Mouse (Mus musculus): ENCODE measurements around the gene Hnrnph3.

Gene Hnrnph3

DNA sequence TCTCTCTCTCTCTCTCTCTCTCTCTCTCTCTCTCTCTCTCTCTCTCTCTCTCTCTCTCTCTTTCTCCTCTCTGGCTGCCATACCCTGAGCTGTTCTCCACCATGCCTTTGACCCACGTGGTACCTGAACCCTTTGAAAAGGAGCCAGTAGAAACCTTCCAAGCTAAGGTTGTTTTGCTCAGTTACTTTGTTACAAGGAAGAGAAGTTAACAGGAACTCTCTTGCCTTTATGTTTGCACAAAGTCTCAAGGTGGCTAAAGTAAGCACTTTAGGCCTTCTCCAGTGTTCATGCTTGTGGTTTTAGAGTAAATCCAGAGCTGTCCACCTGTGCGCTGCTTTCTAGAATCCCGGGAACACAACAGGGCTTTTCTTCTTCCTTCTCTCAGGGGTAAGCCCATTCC, 8.2 kb upstream of the Hnrnph3 start:
- no peak for DNase-seq (ENCODE audit: low read depth, low spot score)

GRCm38 (mm10) chr10:63028396-63028795, 4.4 kb upstream of the Hnrnph3 start:
- DNase-seq (ENCODE audit: low read depth, low spot score): no peak

DNA sequence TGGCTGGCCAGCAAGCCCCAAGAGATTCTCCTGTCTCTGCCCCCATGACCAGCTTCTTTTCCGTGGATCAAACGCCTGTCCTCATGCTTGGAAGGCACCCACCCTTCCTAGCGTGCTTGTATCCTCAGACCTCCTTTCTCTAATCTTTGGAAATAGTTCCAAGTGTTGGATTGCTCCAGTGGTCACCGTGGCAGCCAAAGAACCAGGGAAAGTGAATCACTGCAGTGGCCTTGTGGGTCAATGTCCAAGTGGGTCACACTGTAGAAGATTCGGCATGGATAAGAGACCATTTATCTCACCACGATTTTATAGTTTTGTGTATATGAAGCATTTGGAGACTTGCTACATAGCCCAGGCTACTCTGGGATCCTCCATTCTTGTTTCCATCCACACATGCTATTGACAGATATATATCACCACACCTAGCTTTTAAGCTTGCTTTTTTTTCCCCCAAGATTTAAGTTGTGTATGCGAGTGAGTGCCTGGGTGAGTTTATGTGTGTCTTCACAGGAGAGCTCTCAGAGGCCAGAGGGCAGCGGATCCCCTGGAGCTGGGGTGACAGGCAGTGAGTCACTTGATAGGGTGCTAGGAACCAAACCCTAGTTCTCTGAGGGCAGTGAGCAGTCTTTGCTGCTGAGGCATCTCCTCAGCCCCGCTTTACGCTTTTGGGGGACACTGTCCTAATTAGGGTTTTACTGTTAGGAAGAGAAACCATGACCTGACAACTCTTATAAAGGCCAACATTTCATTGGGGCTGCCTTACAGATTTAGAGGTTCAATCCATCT, 3.6 kb upstream of the Hnrnph3 start:
- DNase-seq (ENCODE audit: low read depth, low spot score): no peak

GRCm38 (mm10) chr10:63026795-63027160, 2.8 kb upstream of the Hnrnph3 start:
- no peak for DNase-seq (ENCODE audit: low read depth, low spot score)

DNA sequence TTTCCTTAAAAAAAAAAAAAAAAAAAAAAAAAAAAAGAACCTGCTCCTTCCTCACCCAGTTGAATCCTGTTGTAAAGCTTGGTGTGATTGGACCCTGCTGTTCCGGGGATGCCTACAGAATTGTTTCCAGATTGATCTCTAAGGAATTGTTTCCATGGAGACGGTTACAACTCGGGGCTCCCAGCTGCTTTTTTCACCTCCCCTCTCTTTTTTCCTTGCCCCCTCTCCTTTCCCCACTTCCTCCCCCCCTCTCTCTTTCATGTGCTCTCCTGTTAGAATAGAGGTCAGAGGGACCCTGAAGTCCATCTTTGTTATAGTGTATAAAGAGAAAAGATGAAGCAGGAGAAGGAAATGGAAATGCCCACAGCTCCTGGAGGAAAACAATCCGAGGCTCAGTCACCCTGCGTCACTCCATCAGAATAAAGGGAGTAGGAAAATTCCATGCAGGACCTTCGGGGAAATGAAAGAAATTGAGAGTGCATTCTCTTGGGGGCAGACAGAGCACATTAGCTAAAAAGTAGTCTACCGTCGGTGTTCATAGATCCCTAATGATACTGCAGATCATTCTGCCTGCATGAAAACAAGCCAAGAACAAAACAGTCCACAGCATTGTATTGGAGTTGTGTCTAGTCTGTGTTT, 2.3 kb upstream of the Hnrnph3 start:
- DNase-seq (ENCODE audit: low read depth, low spot score): no peak

- DNase-seq (ENCODE audit: low read depth, low spot score): peak; percentile 45
Observed at GRCm38 (mm10) chr10:63025491-63026011, 1.5 kb upstream of the Hnrnph3 start.

- peak; percentile 19 for DNase-seq (ENCODE audit: low read depth, low spot score)
Observed at GRCm38 (mm10) chr10:63025016-63025415, 999 bp upstream of the Hnrnph3 start.

DNA sequence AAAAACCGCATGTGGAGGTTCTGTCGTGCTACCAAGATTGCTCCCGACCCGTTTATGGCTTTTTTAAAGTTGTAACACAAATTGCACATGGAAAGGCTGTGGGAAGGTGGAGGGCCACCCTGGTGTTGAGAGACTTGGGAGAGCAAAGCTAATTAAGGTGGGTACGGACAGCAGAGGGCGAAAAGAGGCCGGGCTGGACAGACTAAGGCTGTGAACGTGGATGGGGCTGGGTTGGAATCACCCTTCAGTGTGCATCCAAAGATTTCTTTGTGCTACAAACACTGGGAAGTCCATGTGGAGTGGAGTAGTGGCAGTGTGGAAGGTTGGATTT, 528 bp upstream of the Hnrnph3 start:
- no peak for DNase-seq (ENCODE audit: low read depth, low spot score)

- DNase-seq (ENCODE audit: low read depth, low spot score): peak; percentile 74
Observed at GRCm38 (mm10) chr10:63023121-63023748, 782 bp downstream of the Hnrnph3 start.

DNA sequence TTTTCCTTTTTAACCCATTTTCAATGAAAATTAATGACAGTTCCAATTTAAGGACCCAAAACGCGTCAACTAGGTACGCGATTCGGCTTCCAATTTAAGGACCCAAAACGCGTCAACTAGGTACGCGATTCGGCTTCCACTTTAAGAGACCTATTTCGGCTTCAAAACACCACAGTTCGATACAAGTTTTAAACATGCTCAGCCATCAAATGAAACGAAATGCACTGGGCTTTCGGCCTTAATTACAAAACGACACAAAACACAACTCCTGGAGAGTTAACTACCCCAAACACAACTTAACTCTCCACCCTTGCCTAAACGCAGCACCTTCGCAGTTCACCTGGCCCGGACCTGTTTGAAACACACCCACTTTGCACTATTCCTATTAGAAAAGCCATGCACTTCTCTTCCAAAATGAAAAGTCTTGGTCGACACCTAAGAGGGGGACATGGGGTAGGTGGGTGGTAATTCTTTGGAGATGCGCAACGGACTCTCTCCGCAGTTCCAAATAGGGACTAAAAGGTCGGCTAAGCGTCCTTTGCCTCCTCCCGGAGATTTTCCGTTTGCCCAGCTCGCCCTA, 1.4 kb downstream of the Hnrnph3 start:
- peak; percentile 35 for DNase-seq (ENCODE audit: low read depth, low spot score)

DNA sequence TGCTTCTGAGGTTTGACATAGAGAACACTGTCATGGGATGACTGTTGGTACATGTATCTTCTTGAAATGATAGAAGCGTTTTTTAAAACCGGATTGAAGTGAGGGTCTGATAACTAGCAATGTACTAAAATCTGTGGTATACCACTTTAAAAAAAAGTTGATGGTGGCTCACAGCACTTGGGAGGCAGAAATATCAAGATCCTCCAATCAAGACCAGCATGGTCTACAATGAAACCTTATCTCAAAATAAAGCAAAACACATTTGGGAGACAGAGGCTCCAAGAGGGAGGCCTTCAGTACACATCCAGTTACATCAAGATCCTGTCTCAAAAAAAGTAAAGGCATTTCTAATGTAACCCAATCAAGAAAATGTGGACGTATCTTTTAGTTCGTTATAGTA, 2.3 kb downstream of the Hnrnph3 start:
- DNase-seq (ENCODE audit: low read depth, low spot score): no peak

- DNase-seq (ENCODE audit: low read depth, low spot score): no peak
Observed at GRCm38 (mm10) chr10:63019304-63019703, 4.7 kb downstream of the Hnrnph3 start.

- DNase-seq (ENCODE audit: low read depth, low spot score): no peak
Observed at GRCm38 (mm10) chr10:63014168-63014567, 9.8 kb downstream of the Hnrnph3 start.

DNA sequence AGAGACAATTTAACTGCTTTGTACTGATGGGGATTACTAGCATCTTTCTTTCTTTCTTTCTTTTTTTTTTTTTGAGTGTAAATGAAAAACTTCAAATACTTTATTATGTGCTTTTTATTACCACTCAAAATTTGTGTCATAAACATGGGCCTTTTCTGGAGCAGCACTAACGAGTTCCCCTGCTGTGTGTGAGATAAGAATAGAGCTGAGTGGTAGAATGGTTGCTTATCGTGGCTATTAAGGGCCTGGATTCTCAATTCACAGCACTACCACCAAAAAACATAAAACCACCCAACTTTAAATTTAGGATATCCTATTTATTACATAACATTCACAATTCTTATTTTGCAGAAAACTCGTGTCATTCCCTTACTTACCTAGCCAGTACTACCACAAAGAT, 10.5 kb downstream of the Hnrnph3 start:
- DNase-seq (ENCODE audit: low read depth, low spot score): no peak

DNA sequence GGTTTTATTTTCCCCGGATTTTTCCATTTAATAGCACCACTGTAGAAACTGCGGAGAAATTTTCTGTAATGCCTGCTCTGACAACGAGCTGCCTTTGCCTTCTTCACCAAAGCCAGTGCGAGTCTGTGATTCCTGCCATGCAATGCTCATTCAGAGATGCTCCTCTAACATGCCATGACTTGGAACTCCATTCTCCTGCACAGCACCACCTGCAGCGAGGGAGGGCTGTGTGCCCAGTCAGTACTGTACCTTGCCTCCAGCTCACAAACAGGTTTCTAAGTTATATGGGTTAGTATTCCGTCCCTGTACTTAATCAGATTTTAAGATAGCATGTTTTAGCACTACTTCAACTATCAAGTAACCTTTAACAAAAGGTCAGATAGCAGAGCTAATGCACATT, 12.5 kb downstream of the Hnrnph3 start:
- DNase-seq (ENCODE audit: low read depth, low spot score): no peak

DNA sequence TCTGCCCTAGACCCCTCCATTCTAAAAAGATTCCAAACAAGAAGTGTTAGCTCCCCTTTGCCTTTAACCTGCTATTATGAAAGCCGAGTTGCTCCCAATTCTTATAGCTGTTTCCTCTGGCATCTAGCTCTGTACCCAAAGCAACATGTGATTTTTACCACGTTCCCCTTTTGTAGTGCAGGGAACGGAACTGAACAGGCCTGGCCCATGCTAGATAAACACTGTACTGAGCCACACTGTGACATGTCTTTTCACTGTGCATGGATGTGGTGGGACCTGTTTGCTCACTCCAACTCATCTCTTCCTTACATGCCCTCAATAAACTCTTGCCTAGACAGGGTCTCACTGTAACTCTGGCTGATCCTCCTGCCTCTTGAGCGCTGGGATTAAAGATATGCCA, 13.7 kb downstream of the Hnrnph3 start:
- no peak for DNase-seq (ENCODE audit: low read depth, low spot score)

GRCm38 (mm10) chr10:63008193-63008592, 15.8 kb downstream of the Hnrnph3 start:
- DNase-seq (ENCODE audit: low read depth, low spot score): peak; percentile 18

DNA sequence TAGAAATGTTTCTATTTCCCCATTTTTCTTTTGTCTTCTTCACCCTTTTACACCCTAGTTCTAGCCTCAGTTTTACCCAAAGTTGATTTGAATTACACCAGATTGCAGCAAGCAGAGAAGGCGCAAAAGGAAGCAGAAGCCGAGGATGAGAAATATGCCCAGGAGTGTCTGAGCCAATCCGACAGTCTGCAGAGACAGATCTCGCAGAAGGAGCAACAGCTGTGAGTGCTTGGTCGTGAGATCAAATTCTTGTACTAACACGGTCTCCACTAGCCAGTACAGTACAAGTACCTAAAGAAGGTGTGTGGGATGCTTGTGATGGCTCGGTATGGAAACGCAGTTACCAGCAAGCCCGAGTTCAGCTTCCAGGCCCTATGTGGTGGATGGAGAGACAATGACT, 19.5 kb downstream of the Hnrnph3 start:
- no peak for DNase-seq (ENCODE audit: low read depth, low spot score)

- DNase-seq (ENCODE audit: low read depth, low spot score): no peak
Observed at GRCm38 (mm10) chr10:63003252-63003651, 20.8 kb downstream of the Hnrnph3 start.

GRCm38 (mm10) chr10:63000584-63000983, 23.4 kb downstream of the Hnrnph3 start:
- no peak for DNase-seq (ENCODE audit: low read depth, low spot score)

DNA sequence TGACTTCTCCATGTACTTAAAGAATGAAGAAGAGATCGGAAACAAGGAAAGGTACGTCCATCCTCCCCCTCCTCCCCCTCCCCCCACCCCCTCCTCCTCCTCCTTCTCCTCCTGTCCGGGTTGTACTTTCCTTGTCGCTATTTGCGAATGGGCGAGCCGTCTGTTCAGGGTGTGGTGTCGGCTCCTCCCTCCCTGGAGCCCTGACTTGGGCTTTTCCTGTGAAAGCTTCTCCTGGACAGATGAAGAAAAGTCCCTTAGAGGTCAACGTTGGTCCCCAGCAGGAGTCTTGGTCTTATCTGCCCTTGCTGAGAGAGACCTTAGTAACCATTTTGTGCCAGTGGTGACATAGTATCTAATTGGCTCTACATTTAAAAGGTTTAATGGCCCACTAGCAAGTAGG, 30.0 kb downstream of the Hnrnph3 start:
- no peak for DNase-seq (ENCODE audit: low read depth, low spot score)

DNA sequence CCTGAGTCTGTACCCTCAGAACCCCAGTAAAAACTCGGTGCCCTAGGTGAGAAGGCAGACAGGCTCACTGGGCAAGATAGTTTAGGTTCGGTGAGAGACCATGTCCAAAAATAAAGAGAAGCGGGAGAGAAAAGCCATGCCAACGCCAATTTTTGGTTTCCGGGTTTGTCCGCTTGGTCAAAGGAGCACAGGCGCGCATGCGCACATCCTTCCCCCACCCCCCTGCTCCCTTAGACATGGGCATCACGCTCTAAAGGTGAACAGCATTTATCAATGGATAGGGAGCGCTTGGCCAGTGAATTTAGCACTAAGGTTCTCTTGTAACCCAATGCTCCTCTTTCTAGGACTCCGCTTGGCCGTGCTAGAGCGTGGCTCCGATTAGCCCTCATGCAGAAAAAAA, 33.4 kb downstream of the Hnrnph3 start:
- DNase-seq (ENCODE audit: low read depth, low spot score): no peak
